Mouse (Mus musculus): ENCODE results near the gene Cbs.

DNA sequence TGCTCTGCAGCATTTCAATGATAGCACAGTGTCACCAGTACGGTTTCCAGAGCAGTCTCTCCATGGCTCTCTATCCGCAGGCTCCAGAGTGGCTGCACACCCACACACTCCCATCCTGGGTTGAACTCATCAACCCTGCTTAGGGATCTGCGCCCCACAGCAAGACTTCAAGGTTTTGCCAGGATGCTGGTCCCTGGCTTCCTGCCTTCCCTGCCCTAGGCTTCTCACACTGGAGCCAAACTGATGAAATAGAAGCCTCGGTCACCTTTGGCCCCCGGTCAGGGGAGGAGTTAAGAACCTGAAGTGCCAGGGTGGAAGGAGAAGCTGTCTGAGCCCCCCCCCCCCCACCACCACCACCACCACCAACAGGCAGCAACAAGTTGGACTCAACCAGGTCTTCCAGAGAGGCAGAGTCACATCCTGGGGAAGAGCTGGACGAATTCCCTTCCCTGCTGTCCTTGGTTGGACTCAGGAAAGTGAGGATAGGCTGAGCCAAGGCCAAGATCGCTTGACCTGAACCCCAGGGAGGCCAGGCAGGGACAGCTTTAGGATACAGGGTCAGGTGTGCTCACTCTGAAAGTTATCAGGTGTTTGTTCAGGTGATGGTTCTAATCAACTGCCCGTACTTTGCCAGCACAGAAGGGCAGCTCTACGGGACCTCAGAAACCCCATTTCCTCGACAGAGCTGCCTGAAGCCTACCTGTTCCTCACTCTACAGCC lies 5.8 kb downstream of the Cbs start:
- TF ChIP-seq TCF12 (IDR thresholded peaks at IDR 0.05; ENCODE audit: low read depth, low read length) (no peak), MAZ (IDR thresholded peaks at IDR 0.05; ENCODE audit: low read depth, low read length) (no peak), GABPA (IDR thresholded peaks at IDR 0.05; ENCODE audit: insufficient replicate concordance, low read depth, low read length) (no peak), CTCF (conservative IDR thresholded peaks at IDR 0.05 in 1 of 2, IDR thresholded peaks at IDR 0.05 in 1 of 2; ENCODE audit: low read depth in 2 of 2, low read length in 2 of 2) (no peak), ZC3H11A (IDR thresholded peaks at IDR 0.05; ENCODE audit: low read depth, low read length) (no peak), POLR2A (IDR thresholded peaks at IDR 0.05; ENCODE audit: low read depth, low read length) (no peak), EP300 (IDR thresholded peaks at IDR 0.05; ENCODE audit: low read length) (no peak), USF2 (conservative IDR thresholded peaks at IDR 0.05; ENCODE audit: low read depth, low read length) (no peak), POLR2AphosphoS2 (IDR thresholded peaks at IDR 0.05; ENCODE audit: low read depth, low read length) (no peak)

All from CH12.LX (cell line).